Mouse (Mus musculus) kidney, adult 2 months (tissue): Measurements from ENCODE around the gene Nampt. TPM values are rescaled to one million over a fixed set of nuclear protein-coding genes. Genes with fewer than 3 reads are reported as not detected.
A peak's percentile ranks its signal among the peaks of the same experiment; 100 is the strongest.

Source experiments
- DNase-seq: peaks from one replicate; pipeline ENCODE4 v3.0.0; 2021
- H3K27ac ChIP-seq: fragments of 200-500 bp; 2 replicates; pipeline ENCODE4 v1.5.1; 2012; ENCODE audit warnings: low read depth, low read length, control low read depth, inconsistent platforms; ENCODE audit not compliant: insufficient read depth
- H3K27me3 ChIP-seq: fragments of 200-500 bp; replicated peaks from 2 replicates; pipeline ENCODE4 v1.6.1; 2012; ENCODE audit warnings: mild to moderate bottlenecking, moderate library complexity, low read length, inconsistent platforms; ENCODE audit not compliant: control insufficient read depth, insufficient read depth
- H3K36me3 ChIP-seq: fragments of 200-500 bp; 2 replicates; pipeline ENCODE4 v1.6.1; 2012; ENCODE audit warnings: mild to moderate bottlenecking, moderate library complexity, low read length, inconsistent platforms; ENCODE audit not compliant: control insufficient read depth, insufficient read depth
- H3K4me1 ChIP-seq: fragments of 200-500 bp; 2 replicates; pipeline ENCODE4 v1.6.1; 2011; ENCODE audit warnings: low read length; ENCODE audit not compliant: control insufficient read depth, insufficient read depth
- H3K4me3 ChIP-seq: fragments of 200-500 bp; 2 replicates; pipeline ENCODE4 v1.5.1; 2011; ENCODE audit warnings: mild to moderate bottlenecking, low read depth, low read length, control low read depth; ENCODE audit not compliant: insufficient read depth
- CTCF ChIP-seq: fragments of 200-500 bp; conservative IDR thresholded peaks from 2 replicates; pipeline ENCODE4 v1.5.1; 2011; ENCODE audit warnings: low read depth, mild to moderate bottlenecking, control low read depth, low read length, moderate library complexity, mixed read lengths; ENCODE audit not compliant: insufficient read depth, insufficient read length
- POLR2A ChIP-seq: fragments of 200-500 bp; IDR thresholded peaks from one replicate; pipeline ENCODE4 v1.6.1; 2011; ENCODE audit warnings: low read depth, low read length, control low read depth
- WGBS: fragments of 180-500 bp; shearing (Covaris S2); methylation state at CpG from one replicate; pipeline ENCODE4 v1.1.7; 2018; 5-methylcytosine and 5-hydroxymethylcytosine counted together
- polyA plus RNA-seq: library from polyadenylated mRNA; depleted of rRNA; stranded (reverse); fragments of >200 nt; gene quantifications from 2 replicates; pipeline ENCODE4 v1.2.3, GENCODE M21; 2012

Nampt gene
- polyA plus RNA-seq, 1 experiment: 37.6 TPM

DNA sequence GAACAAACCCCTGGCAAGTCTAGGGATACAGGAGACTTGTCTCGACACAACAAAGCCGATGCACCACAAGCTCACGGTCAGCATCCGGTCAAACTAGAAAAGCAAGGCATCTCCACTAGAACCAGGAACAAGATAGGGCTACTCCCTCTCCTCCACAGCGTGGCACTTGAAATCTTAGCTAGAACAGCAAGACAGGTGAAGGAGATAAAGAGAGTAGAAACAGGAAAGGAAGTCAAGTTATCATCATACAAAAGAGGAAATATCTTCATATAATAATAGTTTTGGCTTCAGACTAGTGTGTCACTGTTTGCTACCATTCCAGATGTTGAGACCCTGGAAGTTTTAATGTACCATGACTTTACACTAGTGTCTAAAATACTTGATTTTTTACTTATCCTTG lies 41.5 kb downstream of the Nampt start:
- H3K4me3 ChIP-seq: no peak overlapping the region
- no peaks in the 10 kb centered on the region for H3K27me3 ChIP-seq
- H3K4me1 ChIP-seq: 0 out of 2 replicates have a peak, but pooled peaks cover 3% of the 10 kb centered on the region
- 87% methylated on average over 5 of the region's 5 CpGs for WGBS
- TF ChIP-seq CTCF (no peak), POLR2A (no peak)
- no peak overlapping the region for H3K27ac ChIP-seq
- DNase-seq: no peak
- H3K36me3 ChIP-seq: no peaks in the 10 kb centered on the region

GRCm38 (mm10) chr12:32870815-32871214 lies 51.5 kb downstream of the Nampt start:
- H3K4me1 ChIP-seq: no peaks in the 10 kb centered on the region
- no peak for DNase-seq
- TF ChIP-seq POLR2A: no peak
- TF ChIP-seq CTCF: no peak
- H3K36me3 ChIP-seq: no peaks in the 10 kb centered on the region
- no peak overlapping the region for H3K27ac ChIP-seq
- 81% methylated on average over 5 of the region's 5 CpGs for WGBS
- no peaks in the 10 kb centered on the region for H3K27me3 ChIP-seq
- H3K4me3 ChIP-seq: no peak overlapping the region

DNA sequence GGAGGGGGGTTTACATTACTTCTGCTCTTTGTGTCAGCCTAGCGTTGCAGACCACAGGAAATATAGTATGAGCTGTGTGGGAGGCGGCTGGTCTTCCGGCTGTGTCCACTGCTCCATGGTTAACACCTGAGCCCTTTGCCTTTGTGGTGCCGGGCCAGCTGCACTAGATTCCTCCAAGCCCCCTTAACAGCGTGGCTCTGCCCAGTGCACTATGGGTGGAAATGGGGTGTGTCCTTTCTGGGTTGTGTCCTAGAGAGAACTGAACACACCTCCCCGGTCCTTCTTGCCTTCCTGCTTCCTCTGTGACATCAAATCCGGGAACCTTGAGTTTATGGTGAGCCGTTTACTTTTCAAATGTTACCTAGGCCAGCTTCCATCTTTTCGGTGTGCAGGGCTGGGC lies 58.2 kb downstream of the Nampt start:
- WGBS: 67% methylated on average over 9 of the region's 9 CpGs
- Histone ChIP-seq H3K4me3 (no peak overlapping the region), H3K27me3 (no peaks in the 10 kb centered on the region), H3K27ac (no peak overlapping the region), H3K4me1 (no peaks in the 10 kb centered on the region), H3K36me3 (no peaks in the 10 kb centered on the region)
- no peak for TF ChIP-seq CTCF
- no peak for TF ChIP-seq POLR2A
- no peak for DNase-seq

DNA sequence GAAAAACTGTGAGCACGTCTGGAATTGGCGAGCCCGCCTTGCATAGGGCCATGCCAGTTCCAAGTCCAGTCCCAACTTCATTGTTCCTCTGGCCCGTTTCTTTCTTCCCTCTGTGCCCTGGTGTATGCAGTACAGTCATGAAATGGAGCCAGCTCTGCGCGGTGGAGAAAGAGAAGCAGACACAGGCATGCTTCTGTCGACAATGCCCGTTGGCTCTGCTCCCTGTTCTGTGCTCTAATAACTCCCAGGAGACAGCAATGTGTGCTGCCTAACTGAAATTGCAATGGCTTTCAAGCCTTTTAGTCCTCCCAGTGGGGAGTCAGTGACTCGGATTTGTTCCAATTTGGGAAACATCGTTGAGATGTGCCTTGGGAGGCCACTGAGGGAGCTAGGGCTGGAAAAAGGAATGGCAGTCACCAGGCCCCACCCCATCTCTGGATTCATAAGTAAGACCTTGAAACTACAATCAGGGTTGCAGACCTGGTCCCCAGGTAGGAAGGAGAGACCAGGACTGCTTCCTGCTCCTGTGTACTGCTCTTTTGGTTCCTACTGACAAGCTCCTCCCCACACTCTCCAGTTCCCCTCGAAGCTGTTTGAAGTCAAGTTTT lies 58.7 kb downstream of the Nampt start:
- 82% methylated on average over 11 of the region's 11 CpGs for WGBS
- no peaks in the 10 kb centered on the region for H3K27me3 ChIP-seq
- H3K36me3 ChIP-seq: no peaks in the 10 kb centered on the region
- no peak overlapping the region for H3K4me3 ChIP-seq
- DNase-seq: no peak
- H3K27ac ChIP-seq: no peak overlapping the region
- no peaks in the 10 kb centered on the region for H3K4me1 ChIP-seq
- no peak for TF ChIP-seq POLR2A
- TF ChIP-seq CTCF: no peak

DNA sequence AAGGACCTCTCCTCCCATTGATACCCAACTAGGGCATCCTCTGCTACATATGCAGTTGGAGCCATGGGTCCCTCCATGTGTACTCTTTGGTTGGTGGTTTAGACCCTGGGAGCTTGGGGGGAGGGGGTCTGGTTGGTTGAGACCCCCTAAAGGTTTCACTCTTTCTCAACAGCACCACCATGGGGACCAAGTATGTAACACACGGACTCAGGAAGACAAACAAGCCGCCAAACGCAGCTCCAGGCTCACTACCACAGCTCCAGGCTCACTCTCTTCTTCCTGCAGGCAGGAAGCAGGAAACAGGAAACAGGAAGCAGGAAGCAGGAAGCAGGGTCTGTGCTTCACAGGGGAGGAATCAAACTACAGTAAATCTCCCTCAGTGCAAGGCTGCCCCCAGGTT lies 60.0 kb downstream of the Nampt start:
- Histone ChIP-seq H3K4me3 (no peak overlapping the region), H3K36me3 (no peaks in the 10 kb centered on the region), H3K27ac (no peak overlapping the region), H3K4me1 (no peaks in the 10 kb centered on the region), H3K27me3 (no peaks in the 10 kb centered on the region)
- DNase-seq: no peak
- 85% methylated on average over 3 of the region's 3 CpGs for WGBS
- TF ChIP-seq CTCF: no peak
- no peak for TF ChIP-seq POLR2A

DNA sequence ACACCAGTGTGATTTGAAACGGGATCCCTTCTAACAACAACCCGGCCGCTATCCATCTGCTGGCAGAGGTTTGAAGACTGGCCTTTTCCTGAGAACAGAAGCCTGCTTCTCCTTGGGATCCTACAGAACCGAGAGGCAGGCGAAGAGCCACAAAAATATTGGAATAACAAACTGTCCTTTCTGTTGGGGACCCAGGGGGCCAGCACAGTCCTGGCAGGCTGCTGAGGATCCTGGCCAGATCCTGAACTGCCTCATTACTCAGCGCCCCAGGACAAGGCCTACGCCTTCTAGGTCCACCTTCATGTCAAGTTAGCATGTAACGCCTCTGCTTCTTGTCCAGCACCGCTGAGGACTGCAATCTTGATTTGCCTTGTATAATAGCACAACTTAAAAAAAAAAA lies 65.0 kb downstream of the Nampt start:
- 78% methylated on average over 9 of the region's 9 CpGs for WGBS
- Histone ChIP-seq H3K27ac (peak overlapping the region; percentile 39; the same call in 1 of the 2 replicates), H3K4me3 (no peak overlapping the region), H3K36me3 (no peaks in the 10 kb centered on the region), H3K4me1 (0 out of 2 replicates have a peak, but pooled peaks cover 2% of the 10 kb centered on the region), H3K27me3 (no peaks in the 10 kb centered on the region)
- no peak for TF ChIP-seq CTCF
- TF ChIP-seq POLR2A: no peak
- DNase-seq: peak; percentile 43

DNA sequence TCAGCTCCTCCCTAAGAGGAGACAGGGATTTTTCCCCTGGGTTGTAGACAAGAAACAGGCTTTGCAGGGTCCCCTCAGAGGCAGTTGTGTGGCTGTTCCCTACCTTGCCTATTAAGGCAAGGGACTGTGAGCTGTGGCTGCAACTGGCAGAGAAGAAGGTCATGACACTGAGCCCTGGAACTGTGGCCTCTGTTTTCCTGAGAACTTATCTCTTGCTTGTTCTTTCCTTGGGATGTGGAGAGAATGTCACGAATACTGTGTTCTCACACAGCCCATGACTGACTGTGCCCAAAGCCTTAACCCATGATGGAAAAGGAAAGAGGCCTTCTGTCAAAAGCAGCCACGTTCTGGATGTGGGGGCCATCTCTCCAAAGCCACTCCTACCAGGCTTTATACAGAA lies 65.7 kb downstream of the Nampt start:
- WGBS: 57% methylated on average over 2 of the region's 2 CpGs
- H3K4me3 ChIP-seq: no peak overlapping the region
- no peaks in the 10 kb centered on the region for H3K36me3 ChIP-seq
- H3K27me3 ChIP-seq: no peaks in the 10 kb centered on the region
- TF ChIP-seq CTCF: no peak
- TF ChIP-seq POLR2A: no peak
- DNase-seq: no peak
- H3K4me1 ChIP-seq: 0 out of 2 replicates have a peak, but pooled peaks cover 2% of the 10 kb centered on the region
- H3K27ac ChIP-seq: peak overlapping the region; percentile 8; the same call in 1 of the 2 replicates
